Mouse (Mus musculus) liver, adult 2 months (tissue): Measurements from ENCODE around the gene Wdr6.

Experiments used
- CTCF ChIP-seq: fragments of 200-500 bp; IDR thresholded peaks from 2 replicates; pipeline ENCODE4 v1.5.1; 2011; ENCODE audit warnings: low read depth, low read length, control low read depth
- POLR2A ChIP-seq: fragments of 200-500 bp; IDR thresholded peaks from 2 replicates; pipeline ENCODE4 v1.6.1; 2011; ENCODE audit warnings: low read length, control low read depth; ENCODE audit not compliant: insufficient read depth; ENCODE audit errors: extremely low read depth

- TF ChIP-seq CTCF (no peak), POLR2A (no peak)
Measured at GRCm38 (mm10) chr9:108600011-108600410, 21.5 kb upstream of the Wdr6 start.
